Mouse (Mus musculus): ENCODE results near the gene Dnaja2.

The Dnaja2 gene

GRCm38 (mm10) chr8:85555181-85556145 is at the start of gene Dnaja2:
TSS of gene Dnaja2 (minus strand) at chr8:85555344.
- peak; percentile 86 for DNase-seq (ENCODE audit: low read depth, low spot score)

GRCm38 (mm10) chr8:85604201-85604600 is 49.1 kb upstream of the Dnaja2 start:
- no peak for DNase-seq (ENCODE audit: low read depth, low spot score)

GRCm38 (mm10) chr8:85603203-85603895 is 48.2 kb upstream of the Dnaja2 start:
- peak; percentile 22 for DNase-seq (ENCODE audit: low read depth, low spot score)

- DNase-seq (ENCODE audit: low read depth, low spot score), result no peak
These were observed 47.6 kb upstream of the Dnaja2 start for GRCm38 (mm10) chr8:85602737-85603136.

- DNase-seq (ENCODE audit: low read depth, low spot score), result no peak
These were observed 46.6 kb upstream of the Dnaja2 start for GRCm38 (mm10) chr8:85601741-85602140.

GRCm38 (mm10) chr8:85597413-85598191 is 42.5 kb upstream of the Dnaja2 start:
- no peak for DNase-seq (ENCODE audit: low read depth, low spot score)

- DNase-seq (ENCODE audit: low read depth, low spot score), result no peak
These were observed 40.2 kb upstream of the Dnaja2 start for GRCm38 (mm10) chr8:85595391-85595790.

- DNase-seq (ENCODE audit: low read depth, low spot score), result no peak
These were observed 39.8 kb upstream of the Dnaja2 start for GRCm38 (mm10) chr8:85594983-85595382.

- DNase-seq (ENCODE audit: low read depth, low spot score), result no peak
These were observed 38.2 kb upstream of the Dnaja2 start for GRCm38 (mm10) chr8:85593324-85593723.

- no peak for DNase-seq (ENCODE audit: low read depth, low spot score)
These were observed 36.4 kb upstream of the Dnaja2 start for GRCm38 (mm10) chr8:85591532-85591931.

- no peak for DNase-seq (ENCODE audit: low read depth, low spot score)
These were observed 35.1 kb upstream of the Dnaja2 start for GRCm38 (mm10) chr8:85590258-85590657.

- DNase-seq (ENCODE audit: low read depth, low spot score), result no peak
These were observed 33.5 kb upstream of the Dnaja2 start for GRCm38 (mm10) chr8:85588596-85588995.

GRCm38 (mm10) chr8:85577666-85578065 is 22.5 kb upstream of the Dnaja2 start:
- DNase-seq (ENCODE audit: low read depth, low spot score), result no peak

GRCm38 (mm10) chr8:85573972-85574496 is 18.9 kb upstream of the Dnaja2 start:
- DNase-seq (ENCODE audit: low read depth, low spot score), result no peak

GRCm38 (mm10) chr8:85570466-85570865 is 15.3 kb upstream of the Dnaja2 start:
- DNase-seq (ENCODE audit: low read depth, low spot score), result no peak

- no peak for DNase-seq (ENCODE audit: low read depth, low spot score)
These were observed 12.7 kb upstream of the Dnaja2 start for GRCm38 (mm10) chr8:85567801-85568200.

GRCm38 (mm10) chr8:85565186-85565585 is 10.0 kb upstream of the Dnaja2 start:
- no peak for DNase-seq (ENCODE audit: low read depth, low spot score)

GRCm38 (mm10) chr8:85563336-85563735 is 8.2 kb upstream of the Dnaja2 start:
- no peak for DNase-seq (ENCODE audit: low read depth, low spot score)

- no peak for DNase-seq (ENCODE audit: low read depth, low spot score)
These were observed 4.8 kb upstream of the Dnaja2 start for GRCm38 (mm10) chr8:85559966-85560365.

- DNase-seq (ENCODE audit: low read depth, low spot score), result no peak
These were observed 4.1 kb upstream of the Dnaja2 start for GRCm38 (mm10) chr8:85559201-85559600.

GRCm38 (mm10) chr8:85557601-85557986 is 2.5 kb upstream of the Dnaja2 start:
- DNase-seq (ENCODE audit: low read depth, low spot score), result no peak

Data from embryo, embryonic 11.5 days (tissue).